Mouse (Mus musculus): ENCODE results near the gene Unc5b. TPM values are rescaled to one million over a fixed set of nuclear protein-coding genes. Genes with fewer than 3 reads are reported as not detected.

The Unc5b gene
- polyA plus RNA-seq, 1 experiment, result not detected

GRCm38 (mm10) chr10:60832664-60833173 is 1.3 kb upstream of the Unc5b start:
- Histone ChIP-seq H3K4me1 (ENCODE audit: control insufficient read depth) (peaks cover 4% of the 10 kb centered on the region), H3K36me3 (ENCODE audit: control insufficient read depth) (no peaks in the 10 kb centered on the region), H3K27me3 (ENCODE audit: control insufficient read depth) (peaks cover 64% of the 10 kb centered on the region), H3K4me3 (replicated peaks) (no peak overlapping the region), H3K9me3 (ENCODE audit: control insufficient read depth, low read length) (no peaks in the 10 kb centered on the region)
- no peak for TF ChIP-seq GATA1 (IDR thresholded peaks at IDR 0.05; ENCODE audit: low read length)
- TF ChIP-seq TAL1 (IDR thresholded peaks at IDR 0.05; ENCODE audit: low read length), result no peak

DNA sequence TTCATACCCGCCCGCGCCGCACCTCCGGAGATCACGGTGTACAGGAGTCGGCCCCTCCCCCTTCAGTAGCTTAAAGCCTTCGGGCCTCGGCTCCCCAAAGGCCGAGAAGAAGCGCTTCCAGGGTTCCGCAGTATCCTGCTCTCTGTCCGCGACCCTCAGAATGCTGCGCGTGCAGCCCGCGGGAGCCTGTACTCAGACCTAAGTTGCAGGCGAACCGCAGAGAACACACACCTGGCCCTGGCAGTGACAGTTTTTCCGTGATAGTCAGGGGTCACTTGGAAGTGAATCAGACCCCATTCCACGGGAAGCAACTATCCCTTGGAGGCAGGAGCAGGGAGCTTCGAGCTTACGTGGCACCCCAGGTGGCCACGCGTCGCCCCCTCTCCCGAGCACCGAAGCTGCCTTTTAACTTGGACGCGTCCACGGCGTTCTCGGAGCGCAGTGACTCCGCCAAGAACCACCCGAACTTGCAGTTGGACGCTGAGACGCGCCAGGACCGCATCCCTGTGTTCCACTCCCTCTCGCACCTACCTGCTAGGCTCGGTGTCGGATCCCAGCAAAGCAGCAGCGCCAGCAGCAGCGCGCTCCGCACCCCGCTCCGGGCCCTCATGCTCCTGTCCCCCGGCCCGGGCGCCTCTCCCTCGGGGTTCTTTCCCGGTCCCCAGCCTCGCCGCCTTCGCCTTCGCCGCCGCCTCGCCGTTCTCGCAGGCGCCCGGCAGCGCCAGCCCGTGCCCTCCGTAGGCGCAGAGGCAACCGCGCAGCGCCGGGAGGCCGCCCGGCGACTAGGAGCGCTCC is 628 bp downstream of the Unc5b start:
- peak overlapping the region; percentile 36 for H3K4me3 ChIP-seq (replicated peaks)
- H3K9me3 ChIP-seq (ENCODE audit: control insufficient read depth, low read length), result no peaks in the 10 kb centered on the region

GRCm38 (mm10) chr10:60830000-60830399 is 1.4 kb downstream of the Unc5b start:
- Histone ChIP-seq H3K4me3 (replicated peaks) (no peak overlapping the region), H3K9me3 (ENCODE audit: control insufficient read depth, low read length) (no peaks in the 10 kb centered on the region), H3K27me3 (ENCODE audit: control insufficient read depth) (peaks cover 90% of the 10 kb centered on the region), H3K36me3 (ENCODE audit: control insufficient read depth) (no peaks in the 10 kb centered on the region), H3K4me1 (ENCODE audit: control insufficient read depth) (peaks cover 4% of the 10 kb centered on the region)
- no peak for TF ChIP-seq GATA1 (IDR thresholded peaks at IDR 0.05; ENCODE audit: low read length)

More for the DNA sequence above, 628 bp downstream of the Unc5b start:
- Histone ChIP-seq H3K36me3 (ENCODE audit: control insufficient read depth) (no peaks in the 10 kb centered on the region), H3K27me3 (ENCODE audit: control insufficient read depth) (peaks cover 84% of the 10 kb centered on the region), H3K4me1 (ENCODE audit: control insufficient read depth) (peaks cover 4% of the 10 kb centered on the region)
- TF ChIP-seq TAL1 (IDR thresholded peaks at IDR 0.05; ENCODE audit: low read length) (no peak), GATA1 (IDR thresholded peaks at IDR 0.05; ENCODE audit: low read length) (no peak)

GRCm38 (mm10) chr10:60829071-60829470 is 2.3 kb downstream of the Unc5b start:
- no peak overlapping the region for H3K4me3 ChIP-seq (replicated peaks)
- H3K27me3 ChIP-seq (ENCODE audit: control insufficient read depth), result peaks cover 82% of the 10 kb centered on the region
- no peaks in the 10 kb centered on the region for H3K36me3 ChIP-seq (ENCODE audit: control insufficient read depth)
- peaks cover 4% of the 10 kb centered on the region for H3K4me1 ChIP-seq (ENCODE audit: control insufficient read depth)
- no peaks in the 10 kb centered on the region for H3K9me3 ChIP-seq (ENCODE audit: control insufficient read depth, low read length)
- TF ChIP-seq GATA1 (IDR thresholded peaks at IDR 0.05; ENCODE audit: low read length) (no peak), TAL1 (IDR thresholded peaks at IDR 0.05; ENCODE audit: low read length) (no peak)

- Histone ChIP-seq H3K9me3 (ENCODE audit: control insufficient read depth, low read length) (no peaks in the 10 kb centered on the region), H3K4me1 (ENCODE audit: control insufficient read depth) (peaks cover 4% of the 10 kb centered on the region), H3K27me3 (ENCODE audit: control insufficient read depth) (peaks cover 80% of the 10 kb centered on the region), H3K4me3 (replicated peaks) (no peak overlapping the region), H3K36me3 (ENCODE audit: control insufficient read depth) (no peaks in the 10 kb centered on the region)
- TF ChIP-seq TAL1 (IDR thresholded peaks at IDR 0.05; ENCODE audit: low read length) (no peak), GATA1 (IDR thresholded peaks at IDR 0.05; ENCODE audit: low read length) (no peak)
Observed at GRCm38 (mm10) chr10:60827901-60828670, 3.3 kb downstream of the Unc5b start.

DNA sequence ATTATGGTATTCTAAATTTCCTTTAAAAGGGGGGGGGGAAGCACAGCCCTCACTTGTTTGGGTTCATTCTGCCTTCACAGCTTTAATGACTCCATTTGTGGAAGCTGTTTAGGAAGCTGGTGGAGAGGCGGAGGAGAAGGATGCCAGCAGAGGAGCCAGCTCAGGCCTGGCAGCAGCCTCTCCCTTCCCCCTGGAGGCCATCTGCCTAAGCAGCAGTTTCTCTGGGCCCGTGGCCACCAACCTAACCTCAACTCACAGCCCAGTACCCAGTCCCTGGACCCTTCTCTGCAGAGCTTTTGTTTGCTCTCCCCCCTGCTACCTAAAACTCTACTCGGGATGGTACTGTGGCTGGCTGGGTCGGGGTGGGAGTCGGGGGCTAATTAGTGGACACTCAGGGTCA is 4.1 kb downstream of the Unc5b start:
- peaks cover 71% of the 10 kb centered on the region for H3K27me3 ChIP-seq (ENCODE audit: control insufficient read depth)
- TF ChIP-seq GATA1 (IDR thresholded peaks at IDR 0.05; ENCODE audit: low read length), result no peak
- no peak for TF ChIP-seq TAL1 (IDR thresholded peaks at IDR 0.05; ENCODE audit: low read length)
- no peaks in the 10 kb centered on the region for H3K9me3 ChIP-seq (ENCODE audit: control insufficient read depth, low read length)
- no peaks in the 10 kb centered on the region for H3K36me3 ChIP-seq (ENCODE audit: control insufficient read depth)
- H3K4me1 ChIP-seq (ENCODE audit: control insufficient read depth), result peaks cover 4% of the 10 kb centered on the region
- no peak overlapping the region for H3K4me3 ChIP-seq (replicated peaks)

- H3K9me3 ChIP-seq (ENCODE audit: control insufficient read depth, low read length), result no peaks in the 10 kb centered on the region
- no peak overlapping the region for H3K4me3 ChIP-seq (replicated peaks)
- H3K27me3 ChIP-seq (ENCODE audit: control insufficient read depth), result peaks cover 65% of the 10 kb centered on the region
- H3K36me3 ChIP-seq (ENCODE audit: control insufficient read depth), result no peaks in the 10 kb centered on the region
- H3K4me1 ChIP-seq (ENCODE audit: control insufficient read depth), result peaks cover 4% of the 10 kb centered on the region
- TF ChIP-seq TAL1 (IDR thresholded peaks at IDR 0.05; ENCODE audit: low read length) (no peak), GATA1 (IDR thresholded peaks at IDR 0.05; ENCODE audit: low read length) (no peak)
Observed at GRCm38 (mm10) chr10:60826461-60827237, 4.7 kb downstream of the Unc5b start.

GRCm38 (mm10) chr10:60825955-60826354 is 5.4 kb downstream of the Unc5b start:
- Histone ChIP-seq H3K27me3 (ENCODE audit: control insufficient read depth) (peaks cover 58% of the 10 kb centered on the region), H3K4me1 (ENCODE audit: control insufficient read depth) (no peaks in the 10 kb centered on the region; the same call in none of the 2 replicates), H3K36me3 (ENCODE audit: control insufficient read depth) (no peaks in the 10 kb centered on the region), H3K9me3 (ENCODE audit: control insufficient read depth, low read length) (no peaks in the 10 kb centered on the region), H3K4me3 (replicated peaks) (no peak overlapping the region)
- TF ChIP-seq TAL1 (IDR thresholded peaks at IDR 0.05; ENCODE audit: low read length) (no peak), GATA1 (IDR thresholded peaks at IDR 0.05; ENCODE audit: low read length) (no peak)

Measured in erythroblast, embryonic 14.5 days (primary cell).